Mouse (Mus musculus) kidney, adult 2 months (tissue): ENCODE data around the gene Prr18. TPM values are rescaled to one million over a fixed set of nuclear protein-coding genes. Genes with fewer than 3 reads are reported as not detected.

Experiments used
- DNase-seq: peaks from one replicate; pipeline ENCODE4 v3.0.0; 2021
- H3K27ac ChIP-seq: fragments of 200-500 bp; 2 replicates; pipeline ENCODE4 v1.5.1; 2012; ENCODE audit warnings: low read depth, low read length, control low read depth, inconsistent platforms; ENCODE audit not compliant: insufficient read depth
- H3K27me3 ChIP-seq: fragments of 200-500 bp; replicated peaks from 2 replicates; pipeline ENCODE4 v1.6.1; 2012; ENCODE audit warnings: mild to moderate bottlenecking, moderate library complexity, low read length, inconsistent platforms; ENCODE audit not compliant: control insufficient read depth, insufficient read depth
- H3K36me3 ChIP-seq: fragments of 200-500 bp; 2 replicates; pipeline ENCODE4 v1.6.1; 2012; ENCODE audit warnings: mild to moderate bottlenecking, moderate library complexity, low read length, inconsistent platforms; ENCODE audit not compliant: control insufficient read depth, insufficient read depth
- H3K4me1 ChIP-seq: fragments of 200-500 bp; 2 replicates; pipeline ENCODE4 v1.6.1; 2011; ENCODE audit warnings: low read length; ENCODE audit not compliant: control insufficient read depth, insufficient read depth
- H3K4me3 ChIP-seq: fragments of 200-500 bp; 2 replicates; pipeline ENCODE4 v1.5.1; 2011; ENCODE audit warnings: mild to moderate bottlenecking, low read depth, low read length, control low read depth; ENCODE audit not compliant: insufficient read depth
- CTCF ChIP-seq: fragments of 200-500 bp; conservative IDR thresholded peaks from 2 replicates; pipeline ENCODE4 v1.5.1; 2011; ENCODE audit warnings: low read depth, mild to moderate bottlenecking, control low read depth, low read length, moderate library complexity, mixed read lengths; ENCODE audit not compliant: insufficient read depth, insufficient read length
- POLR2A ChIP-seq: fragments of 200-500 bp; IDR thresholded peaks from one replicate; pipeline ENCODE4 v1.6.1; 2011; ENCODE audit warnings: low read depth, low read length, control low read depth
- WGBS: fragments of 180-500 bp; shearing (Covaris S2); methylation state at CpG from one replicate; pipeline ENCODE4 v1.1.7; 2018; 5-methylcytosine and 5-hydroxymethylcytosine counted together
- polyA plus RNA-seq: library from polyadenylated mRNA; depleted of rRNA; stranded (reverse); fragments of >200 nt; gene quantifications from 2 replicates; pipeline ENCODE4 v1.2.3, GENCODE M21; 2012

Prr18 gene
- polyA plus RNA-seq, 1 experiment: 0.05 TPM

GRCm38 (mm10) chr17:8371834-8372233, 34.6 kb downstream of the Prr18 start:
- Histone ChIP-seq H3K36me3 (no peaks in the 10 kb centered on the region), H3K27me3 (no peaks in the 10 kb centered on the region), H3K4me3 (no peak overlapping the region), H3K4me1 (peaks cover 4% of the 10 kb centered on the region; the same call in 1 of the 2 replicates), H3K27ac (no peak overlapping the region)
- no peak for TF ChIP-seq POLR2A
- no peak for TF ChIP-seq CTCF
- WGBS: 8% methylated on average over 7 of the region's 7 CpGs
- peak; percentile 76 for DNase-seq

- H3K27me3 ChIP-seq: no peaks in the 10 kb centered on the region
- H3K36me3 ChIP-seq: no peaks in the 10 kb centered on the region
- 0 out of 2 replicates have a peak overlapping the region, but pooled peaks have one; percentile 23 for H3K4me3 ChIP-seq
- TF ChIP-seq CTCF (peak; percentile 87), POLR2A (no peak)
- peaks cover 4% of the 10 kb centered on the region; the same call in 1 of the 2 replicates for H3K4me1 ChIP-seq
- DNase-seq: peak; percentile 79
- 2% methylated on average over 18 of the region's 18 CpGs for WGBS
- no peak overlapping the region for H3K27ac ChIP-seq
Observed at GRCm38 (mm10) chr17:8372286-8373046, 35.2 kb downstream of the Prr18 start.

- H3K4me3 ChIP-seq: no peak overlapping the region
- no peaks in the 10 kb centered on the region for H3K36me3 ChIP-seq
- no peaks in the 10 kb centered on the region for H3K27me3 ChIP-seq
- no peak for TF ChIP-seq POLR2A
- TF ChIP-seq CTCF: no peak
- no peak overlapping the region for H3K27ac ChIP-seq
- no peak for DNase-seq
- WGBS: 57% methylated on average over 5 of the region's 5 CpGs
- peaks cover 1% of the 10 kb centered on the region; the same call in 1 of the 2 replicates for H3K4me1 ChIP-seq
Observed at GRCm38 (mm10) chr17:8377298-8377697, 40.0 kb downstream of the Prr18 start.

- TF ChIP-seq CTCF: no peak
- TF ChIP-seq POLR2A: no peak
- Histone ChIP-seq H3K27me3 (no peaks in the 10 kb centered on the region), H3K36me3 (no peaks in the 10 kb centered on the region), H3K27ac (no peak overlapping the region), H3K4me1 (no peaks in the 10 kb centered on the region), H3K4me3 (no peak overlapping the region)
- DNase-seq: no peak
- WGBS: 92% methylated on average over 2 of the region's 2 CpGs
Observed at GRCm38 (mm10) chr17:8385441-8385840, 48.2 kb downstream of the Prr18 start.

GRCm38 (mm10) chr17:8388463-8388862, 51.2 kb downstream of the Prr18 start:
- WGBS: 3% methylated on average over 13 of the region's 13 CpGs
- Histone ChIP-seq H3K27me3 (no peaks in the 10 kb centered on the region; the same call in 1 of the 2 replicates), H3K36me3 (no peaks in the 10 kb centered on the region), H3K4me3 (no peak overlapping the region), H3K4me1 (no peaks in the 10 kb centered on the region), H3K27ac (no peak overlapping the region)
- no peak for TF ChIP-seq POLR2A
- TF ChIP-seq CTCF: peak; percentile 56
- peak; percentile 33 for DNase-seq

- DNase-seq: no peak
- Histone ChIP-seq H3K27me3 (no peaks in the 10 kb centered on the region; the same call in 1 of the 2 replicates), H3K4me1 (no peaks in the 10 kb centered on the region), H3K36me3 (no peaks in the 10 kb centered on the region), H3K4me3 (no peak overlapping the region), H3K27ac (no peak overlapping the region)
- WGBS: 4% methylated on average over 28 of the region's 28 CpGs
- TF ChIP-seq CTCF (no peak), POLR2A (no peak)
Observed at GRCm38 (mm10) chr17:8388990-8389789, 51.9 kb downstream of the Prr18 start.

GRCm38 (mm10) chr17:8389790-8390095, 52.5 kb downstream of the Prr18 start:
- H3K36me3 ChIP-seq: no peaks in the 10 kb centered on the region
- TF ChIP-seq POLR2A (no peak), CTCF (no peak)
- no peaks in the 10 kb centered on the region for H3K4me1 ChIP-seq
- H3K4me3 ChIP-seq: no peak overlapping the region
- WGBS: 10% methylated on average over 10 of the region's 10 CpGs
- H3K27ac ChIP-seq: no peak overlapping the region
- H3K27me3 ChIP-seq: no peaks in the 10 kb centered on the region; the same call in 1 of the 2 replicates
- no peak for DNase-seq
